Mouse (Mus musculus): ENCODE measurements around the gene Spsb2.
"Not testable (repeated sequence)": the region's sequence is repeated elsewhere in the genome, so short reads cannot be mapped to it uniquely, and the experiment has no call there.

The Spsb2 gene

GRCm38 (mm10) chr6:124802400-124802799, 6.1 kb upstream of the Spsb2 start:
- not testable (repeated sequence) for ATAC-seq (ENCODE audit: low TSS enrichment)

GRCm38 (mm10) chr6:124803061-124803460, 5.4 kb upstream of the Spsb2 start:
- no peak for ATAC-seq (ENCODE audit: low TSS enrichment)

DNA sequence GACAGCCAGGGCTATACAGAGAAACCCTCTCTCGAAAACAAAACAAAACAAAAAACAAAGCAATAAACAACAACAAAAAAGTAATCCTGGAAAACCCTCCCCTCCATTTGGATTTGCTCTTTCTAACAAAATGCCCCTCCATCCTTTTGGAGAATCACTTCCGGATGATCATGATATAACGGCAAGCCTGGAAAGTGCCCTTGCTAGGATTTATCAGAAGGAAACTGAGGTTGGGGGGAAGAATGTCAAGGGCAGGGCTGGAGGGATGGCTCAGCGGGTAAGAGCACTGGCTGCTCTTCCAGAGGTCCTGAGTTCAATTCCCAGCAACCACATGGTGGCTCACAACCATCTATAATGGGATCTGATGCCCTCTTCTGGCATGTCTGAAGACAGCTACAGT, 4.8 kb upstream of the Spsb2 start:
- ATAC-seq (ENCODE audit: low TSS enrichment), result not testable (repeated sequence)

- ATAC-seq (ENCODE audit: low TSS enrichment), result no peak
Observed at GRCm38 (mm10) chr6:124804341-124804740, 4.1 kb upstream of the Spsb2 start.

- peak; percentile 80 for ATAC-seq (ENCODE audit: low TSS enrichment)
Observed at GRCm38 (mm10) chr6:124805341-124806321, 2.8 kb upstream of the Spsb2 start.

GRCm38 (mm10) chr6:124806446-124807140, 1.9 kb upstream of the Spsb2 start:
- ATAC-seq (ENCODE audit: low TSS enrichment), result no peak

- ATAC-seq (ENCODE audit: low TSS enrichment), result peak; percentile 48
Observed at GRCm38 (mm10) chr6:124807366-124807765, 1.1 kb upstream of the Spsb2 start.

- ATAC-seq (ENCODE audit: low TSS enrichment), result no peak
Observed at GRCm38 (mm10) chr6:124807986-124808357, 489 bp upstream of the Spsb2 start.

DNA sequence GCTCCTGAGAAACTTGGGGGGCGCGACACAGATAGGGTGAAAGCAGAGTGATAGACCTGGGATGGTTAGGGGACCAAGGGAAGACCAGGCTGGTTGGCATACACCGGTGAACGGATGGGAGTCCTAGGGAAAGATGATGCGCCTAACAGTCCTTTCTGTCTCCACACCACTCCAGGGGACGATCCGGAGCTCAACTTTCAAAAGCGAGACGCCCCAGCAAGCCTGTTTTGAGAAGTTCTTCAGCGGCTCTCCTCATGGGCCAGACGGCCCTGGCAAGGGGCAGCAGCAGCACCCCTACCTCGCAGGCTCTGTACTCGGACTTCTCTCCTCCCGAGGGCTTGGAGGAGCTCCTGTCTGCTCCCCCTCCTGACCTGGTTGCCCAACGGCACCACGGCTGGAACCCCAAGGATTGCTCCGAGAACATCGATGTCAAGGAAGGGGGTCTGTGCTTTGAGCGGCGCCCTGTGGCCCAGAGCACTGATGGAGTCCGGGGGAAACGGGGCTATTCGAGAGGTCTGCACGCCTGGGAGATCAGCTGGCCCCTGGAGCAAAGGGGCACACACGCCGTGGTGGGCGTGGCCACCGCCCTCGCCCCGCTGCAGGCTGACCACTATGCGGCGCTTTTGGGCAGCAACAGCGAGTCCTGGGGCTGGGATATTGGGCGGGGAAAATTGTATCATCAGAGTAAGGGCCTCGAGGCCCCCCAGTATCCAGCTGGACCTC, 752 bp downstream of the Spsb2 start:
- ATAC-seq (ENCODE audit: low TSS enrichment), result no peak

- ATAC-seq (ENCODE audit: low TSS enrichment), result no peak
Observed at GRCm38 (mm10) chr6:124809775-124810538, 1.5 kb downstream of the Spsb2 start.

DNA sequence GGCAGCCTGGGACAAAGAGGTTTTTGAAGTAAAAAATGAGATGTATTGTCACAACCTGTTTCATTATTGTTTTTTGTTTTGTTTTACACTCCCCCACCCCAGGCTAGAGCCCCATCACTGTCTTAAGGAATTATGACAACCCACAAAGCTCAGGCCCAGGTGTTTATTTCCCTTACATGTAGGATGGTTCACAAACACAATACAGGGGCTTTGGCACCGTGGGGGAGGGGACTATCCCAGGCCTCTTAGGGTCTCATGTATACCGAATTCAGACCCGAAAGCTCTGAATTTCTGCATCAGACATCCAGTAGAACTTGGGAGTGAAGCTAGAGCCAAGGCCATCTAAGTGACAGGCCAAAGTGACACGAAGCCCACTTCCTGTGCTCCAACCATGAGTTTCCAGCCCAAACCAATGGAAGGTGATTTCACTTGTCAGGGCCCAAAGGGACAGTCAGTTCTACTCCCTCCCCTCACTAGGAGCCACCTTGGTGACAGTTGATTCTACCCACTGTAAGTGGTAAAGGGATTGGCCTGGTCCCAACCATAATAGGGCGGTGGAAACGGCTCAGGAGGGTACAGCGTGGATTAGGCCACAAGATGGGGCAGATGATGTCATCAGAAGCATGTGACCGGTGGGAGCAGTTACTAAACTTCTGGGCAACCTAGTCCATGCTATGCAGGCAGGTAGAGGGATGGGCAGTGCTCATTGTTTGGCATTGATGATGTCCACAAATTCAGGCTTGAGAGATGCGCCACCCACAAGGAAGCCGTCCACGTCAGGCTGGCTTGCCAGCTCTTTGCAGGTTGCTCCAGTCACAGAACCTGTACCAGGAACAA, 2.3 kb downstream of the Spsb2 start:
- not testable (repeated sequence) for ATAC-seq (ENCODE audit: low TSS enrichment)

GRCm38 (mm10) chr6:124811403-124811665, 2.9 kb downstream of the Spsb2 start:
- ATAC-seq (ENCODE audit: low TSS enrichment), result no peak

DNA sequence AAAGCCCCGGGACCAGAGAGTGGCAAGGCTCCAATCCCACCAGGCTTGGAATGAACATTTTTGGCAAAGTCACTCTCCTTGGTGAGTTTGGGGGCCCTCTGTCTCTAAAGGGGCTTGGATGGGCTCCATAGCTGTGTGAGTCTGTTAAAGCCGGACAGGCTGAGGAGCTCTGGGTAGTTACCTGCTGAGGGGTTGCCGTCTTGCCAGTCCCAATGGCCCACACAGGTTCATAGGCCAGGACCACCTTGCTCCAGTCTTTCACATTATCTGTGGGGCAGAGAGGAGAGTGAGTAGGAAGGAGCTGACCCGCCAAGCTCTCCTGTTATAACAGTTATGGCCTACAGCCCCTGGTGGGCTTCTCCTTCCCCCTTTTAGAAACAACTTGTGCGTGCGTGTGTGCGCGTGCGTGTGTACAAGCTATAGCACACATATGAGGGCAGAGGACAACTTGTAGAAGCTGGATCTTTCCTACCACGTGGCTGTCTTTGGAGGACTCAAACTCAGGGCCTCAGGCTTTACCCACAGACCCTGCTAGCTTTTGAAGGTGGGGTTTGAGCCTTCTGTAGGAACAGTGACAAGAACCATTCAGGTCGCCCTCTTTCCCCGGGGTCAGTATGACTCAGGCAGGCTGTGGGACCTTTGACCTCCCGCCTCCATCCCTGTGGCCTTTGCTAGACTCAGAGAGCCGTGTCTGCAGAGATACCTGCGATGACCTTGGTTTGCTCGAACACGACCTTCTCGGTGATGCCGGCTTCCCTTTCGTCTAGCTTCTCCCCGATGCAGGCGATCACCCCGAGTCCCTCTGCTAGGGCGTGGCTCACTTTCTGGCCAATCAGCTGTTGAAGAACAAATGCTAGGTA, 3.5 kb downstream of the Spsb2 start:
- ATAC-seq (ENCODE audit: low TSS enrichment), result no peak

- ATAC-seq (ENCODE audit: low TSS enrichment), result no peak
Observed at GRCm38 (mm10) chr6:124812848-124813247, 4.4 kb downstream of the Spsb2 start.

DNA sequence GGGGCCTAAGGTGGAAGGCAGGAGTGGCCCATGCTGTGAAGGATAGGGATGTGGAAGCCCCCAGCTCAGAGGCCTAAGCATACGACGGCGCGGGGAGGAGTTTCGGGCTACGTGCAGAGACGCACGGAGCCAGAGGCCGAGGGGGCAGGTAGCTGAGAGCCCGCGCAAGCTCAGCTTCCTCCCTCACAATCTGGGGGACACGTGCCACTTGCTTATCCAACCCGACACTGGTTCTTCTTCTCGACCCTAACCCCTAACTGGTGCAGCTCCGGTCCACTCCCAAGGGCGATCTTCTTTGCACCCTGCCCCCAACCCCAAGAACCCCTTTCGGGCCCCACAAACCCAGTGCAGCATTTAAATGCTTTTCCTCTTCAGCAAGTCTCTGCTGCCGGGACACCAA, 5.0 kb downstream of the Spsb2 start:
- peak; percentile 36 for ATAC-seq (ENCODE audit: low TSS enrichment)

GRCm38 (mm10) chr6:124813933-124814332, 5.5 kb downstream of the Spsb2 start, which contains the start of gene Tpi1:
Gene Tpi1, minus strand, starts transcription at chr6:124814296.
- peak; percentile 66 for ATAC-seq (ENCODE audit: low TSS enrichment)

DNA sequence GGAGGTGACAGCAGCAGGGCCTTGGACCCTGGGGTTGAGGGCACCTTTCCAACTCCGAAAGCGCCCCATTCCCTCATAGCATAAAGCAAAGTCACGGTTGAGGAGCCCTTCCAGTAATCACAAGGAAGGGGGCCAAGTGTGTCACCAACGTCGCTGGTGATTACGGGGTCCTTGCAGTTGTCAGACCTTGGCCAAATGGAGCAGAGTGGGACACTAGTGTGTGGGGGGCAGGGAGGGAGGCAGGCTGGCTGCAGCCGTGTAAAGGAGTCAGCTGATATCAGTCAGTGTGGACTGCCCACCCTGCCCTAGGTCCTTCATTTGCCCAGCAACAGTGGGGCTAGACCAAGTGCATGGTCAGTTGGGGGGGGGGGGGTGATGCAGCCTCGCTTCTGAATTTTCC, 6.0 kb downstream of the Spsb2 start:
- ATAC-seq (ENCODE audit: low TSS enrichment), result no peak

- ATAC-seq (ENCODE audit: low TSS enrichment), result no peak
Observed at GRCm38 (mm10) chr6:124814858-124815774, 6.7 kb downstream of the Spsb2 start.

DNA sequence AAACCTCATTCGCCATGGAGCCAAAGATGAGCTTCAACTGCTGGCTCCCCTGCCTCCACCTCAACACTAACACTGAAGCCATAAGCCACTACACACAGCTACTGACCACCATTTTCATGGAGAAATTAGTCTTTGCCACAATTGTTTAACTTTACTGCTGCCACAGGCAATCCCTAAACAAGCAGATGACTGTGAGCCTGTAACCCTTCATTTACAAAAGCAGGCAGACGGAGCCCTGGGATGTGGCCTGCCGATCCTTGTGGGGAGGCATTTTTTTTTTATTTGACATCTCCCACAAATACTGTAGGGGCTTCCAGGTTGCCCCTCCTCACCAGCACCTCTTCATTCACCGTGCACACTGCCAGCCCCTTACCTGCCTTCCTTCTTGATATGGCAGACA, 8.2 kb downstream of the Spsb2 start:
- no peak for ATAC-seq (ENCODE audit: low TSS enrichment)
